Mouse (Mus musculus) limb, embryonic 10.5 days (tissue): ENCODE results near the gene Lipc. TPM values are rescaled to one million over a fixed set of nuclear protein-coding genes. Genes with fewer than 3 reads are reported as not detected.

Experiments
- DNase-seq: peaks from one replicate; pipeline ENCODE4 v3.0.0-alpha.2; 2017; ENCODE audit warnings: low spot score
- H3K27ac ChIP-seq: fragments of 300-500 bp; sonication (generic); 2 replicates; pipeline ENCODE4 v1.5.1; 2016; ENCODE audit warnings: mild to moderate bottlenecking
- H3K27me3 ChIP-seq: fragments of 300-500 bp; sonication (generic); 2 replicates; pipeline ENCODE4 v1.6.1; 2016; ENCODE audit warnings: low read depth, mild to moderate bottlenecking; ENCODE audit not compliant: poor library complexity, severe bottlenecking
- H3K36me3 ChIP-seq: fragments of 300-500 bp; sonication (generic); 2 replicates; pipeline ENCODE4 v1.6.1; 2016; ENCODE audit warnings: mild to moderate bottlenecking, moderate library complexity
- H3K4me1 ChIP-seq: fragments of 300-500 bp; sonication (generic); 2 replicates; pipeline ENCODE4 v1.6.1; 2016
- H3K4me3 ChIP-seq: fragments of 300-500 bp; sonication (generic); 2 replicates; pipeline ENCODE4 v1.5.1; 2016; ENCODE audit warnings: mild to moderate bottlenecking, moderate library complexity
- H3K9me3 ChIP-seq: fragments of 300-500 bp; sonication (generic); replicated peaks from 2 replicates; pipeline ENCODE4 v1.6.1; 2016; ENCODE audit warnings: mild to moderate bottlenecking
- WGBS: fragments of 180-500 bp; shearing (Covaris S2); methylation state at CpG from one replicate; pipeline ENCODE4 v1.1.7; 2016; 5-methylcytosine and 5-hydroxymethylcytosine counted together
- polyA plus RNA-seq: library from polyadenylated mRNA; unstranded; fragments of >200 nt; fragmentation: Nextera tagmentation; extraction: Ambion mirVana; gene quantifications from 2 replicates; pipeline ENCODE4 v1.2.1, GENCODE M21; 2016

Gene Lipc
- polyA plus RNA-seq, 1 experiment from 2014 or later, result not detected

GRCm38 (mm10) chr9:70812551-70812950 lies 139.5 kb downstream of the Lipc start:
- no peak for DNase-seq
- Histone ChIP-seq H3K27me3 (no peaks in the 10 kb centered on the region), H3K4me3 (no peak overlapping the region), H3K27ac (no peak overlapping the region), H3K36me3 (no peaks in the 10 kb centered on the region), H3K9me3 (no peaks in the 10 kb centered on the region), H3K4me1 (peaks cover 26% of the 10 kb centered on the region)
- WGBS, result 92% methylated on average over 12 of the region's 12 CpGs

GRCm38 (mm10) chr9:70807714-70808113 lies 144.3 kb downstream of the Lipc start:
- Histone ChIP-seq H3K27ac (no peak overlapping the region), H3K9me3 (no peaks in the 10 kb centered on the region), H3K4me1 (peaks cover 4% of the 10 kb centered on the region), H3K4me3 (no peak overlapping the region), H3K27me3 (no peaks in the 10 kb centered on the region), H3K36me3 (no peaks in the 10 kb centered on the region)
- no peak for DNase-seq
- 53% methylated on average over 11 of the region's 11 CpGs for WGBS

GRCm38 (mm10) chr9:70806069-70806468 lies 146.0 kb downstream of the Lipc start:
- Histone ChIP-seq H3K36me3 (no peaks in the 10 kb centered on the region), H3K27me3 (no peaks in the 10 kb centered on the region), H3K4me3 (no peak overlapping the region), H3K4me1 (peaks cover 4% of the 10 kb centered on the region), H3K9me3 (no peaks in the 10 kb centered on the region), H3K27ac (no peak overlapping the region)
- WGBS, result 70% methylated on average over 1 of the region's 1 CpGs
- DNase-seq, result no peak

DNA sequence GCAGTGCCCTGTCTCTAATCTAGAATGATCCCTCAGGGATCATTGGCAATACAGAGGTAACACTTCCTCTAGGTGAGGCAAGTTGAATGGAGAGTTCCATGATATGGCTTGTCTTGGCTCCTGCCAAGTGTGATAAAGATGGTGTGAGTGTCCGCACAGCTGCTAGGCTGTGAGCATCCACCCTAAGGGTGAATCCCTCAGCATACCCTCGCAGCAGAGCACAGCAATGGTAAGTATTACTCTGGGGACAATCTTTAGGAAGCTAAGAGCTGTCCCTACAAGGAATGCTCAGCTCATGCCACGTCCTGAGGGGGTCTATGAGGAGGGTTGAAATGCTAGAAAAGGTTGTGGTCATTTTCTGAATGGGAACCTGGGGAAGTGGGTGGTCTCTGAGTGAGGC lies 149.2 kb downstream of the Lipc start:
- no peak for DNase-seq
- 76% methylated on average over 3 of the region's 3 CpGs for WGBS
- Histone ChIP-seq H3K27me3 (no peaks in the 10 kb centered on the region), H3K4me1 (peaks cover 6% of the 10 kb centered on the region), H3K36me3 (no peaks in the 10 kb centered on the region), H3K9me3 (no peaks in the 10 kb centered on the region), H3K4me3 (no peak overlapping the region), H3K27ac (no peak overlapping the region)

DNA sequence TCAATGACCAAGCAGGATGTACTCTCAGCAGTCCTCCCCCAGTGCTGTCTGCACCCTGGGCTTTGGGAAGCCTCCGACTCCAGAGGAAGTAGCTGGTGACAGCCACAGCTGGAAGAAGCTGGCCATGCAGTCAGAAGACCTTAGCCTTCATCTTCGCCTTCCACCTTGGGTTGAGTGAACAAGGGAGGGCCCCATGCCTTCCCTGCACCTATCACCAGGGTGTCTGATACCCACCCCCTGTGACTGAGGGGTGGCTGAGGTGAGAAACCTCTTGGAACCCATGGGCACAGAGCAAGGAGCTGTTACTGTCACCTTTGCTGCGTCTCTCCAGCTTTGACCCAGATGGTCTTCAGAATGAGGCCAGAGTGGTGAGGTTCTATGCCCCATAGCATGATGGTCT lies 150.3 kb downstream of the Lipc start:
- DNase-seq, result no peak
- H3K4me1 ChIP-seq, result 0 out of 2 replicates have a peak, but pooled peaks cover 2% of the 10 kb centered on the region
- H3K36me3 ChIP-seq, result no peaks in the 10 kb centered on the region
- no peaks in the 10 kb centered on the region for H3K9me3 ChIP-seq
- no peak overlapping the region for H3K27ac ChIP-seq
- H3K27me3 ChIP-seq, result no peaks in the 10 kb centered on the region
- 91% methylated on average over 3 of the region's 3 CpGs for WGBS
- no peak overlapping the region for H3K4me3 ChIP-seq

DNA sequence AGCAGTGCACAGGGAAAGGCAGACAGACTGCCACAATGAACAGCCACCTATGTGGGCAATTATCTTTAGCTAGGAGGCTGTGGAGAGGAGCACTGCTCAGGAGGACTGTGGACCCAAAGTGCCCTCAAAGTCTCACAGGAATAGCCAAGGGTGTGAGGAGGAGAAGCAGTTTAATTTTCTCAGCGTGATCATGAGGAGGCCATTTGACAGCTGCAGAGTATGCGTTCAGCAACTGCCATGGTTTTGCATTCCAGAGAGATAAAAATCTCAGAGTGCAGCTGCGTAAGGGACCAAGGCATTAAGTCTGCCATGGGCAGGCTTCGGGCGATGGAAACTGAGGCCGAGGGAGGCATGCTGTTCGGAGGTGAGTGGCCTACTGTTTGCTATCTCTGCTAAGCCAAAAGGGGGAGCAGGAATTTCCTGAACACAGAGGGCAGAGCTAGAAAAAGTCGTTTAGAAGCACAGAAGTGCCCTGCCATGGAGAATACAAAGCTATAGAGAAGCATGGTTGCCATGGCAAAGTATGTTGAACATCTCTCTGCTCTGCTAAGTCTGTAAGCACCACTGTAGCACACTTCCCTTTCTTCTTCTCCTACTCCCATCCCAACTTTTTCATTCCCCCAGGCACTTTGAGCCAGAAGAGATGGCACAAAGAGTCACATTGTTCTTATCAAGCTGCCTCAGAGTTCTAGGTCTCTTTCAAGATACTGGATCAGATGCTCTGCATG lies 151.3 kb downstream of the Lipc start:
- Histone ChIP-seq H3K4me1 (0 out of 2 replicates have a peak, but pooled peaks cover 2% of the 10 kb centered on the region), H3K27me3 (no peaks in the 10 kb centered on the region), H3K27ac (no peak overlapping the region), H3K36me3 (no peaks in the 10 kb centered on the region), H3K9me3 (no peaks in the 10 kb centered on the region), H3K4me3 (no peak overlapping the region)
- 77% methylated on average over 8 of the region's 8 CpGs for WGBS
- no peak for DNase-seq

DNA sequence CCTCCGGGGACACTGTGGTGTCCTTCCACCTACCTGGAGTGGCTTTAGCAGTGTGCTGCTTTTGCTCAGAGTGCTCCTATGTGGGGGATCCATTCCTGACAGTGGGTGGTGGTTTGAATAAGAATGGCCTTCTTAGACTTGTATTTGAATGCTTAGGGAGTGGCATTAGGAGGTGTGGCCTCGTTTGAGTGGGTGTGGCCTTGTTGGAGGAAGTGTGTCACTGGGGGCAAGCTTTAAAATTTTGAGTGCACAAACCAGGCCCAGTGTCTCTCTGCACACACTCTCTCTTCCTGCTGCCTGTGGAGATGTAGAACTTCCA lies 156.6 kb downstream of the Lipc start:
- Histone ChIP-seq H3K36me3 (no peaks in the 10 kb centered on the region), H3K9me3 (no peaks in the 10 kb centered on the region), H3K27me3 (no peaks in the 10 kb centered on the region), H3K4me3 (no peak overlapping the region), H3K27ac (no peak overlapping the region), H3K4me1 (no peaks in the 10 kb centered on the region; the same call in 1 of the 2 replicates)
- no peak for DNase-seq
- 78% methylated on average over 2 of the region's 2 CpGs for WGBS

DNA sequence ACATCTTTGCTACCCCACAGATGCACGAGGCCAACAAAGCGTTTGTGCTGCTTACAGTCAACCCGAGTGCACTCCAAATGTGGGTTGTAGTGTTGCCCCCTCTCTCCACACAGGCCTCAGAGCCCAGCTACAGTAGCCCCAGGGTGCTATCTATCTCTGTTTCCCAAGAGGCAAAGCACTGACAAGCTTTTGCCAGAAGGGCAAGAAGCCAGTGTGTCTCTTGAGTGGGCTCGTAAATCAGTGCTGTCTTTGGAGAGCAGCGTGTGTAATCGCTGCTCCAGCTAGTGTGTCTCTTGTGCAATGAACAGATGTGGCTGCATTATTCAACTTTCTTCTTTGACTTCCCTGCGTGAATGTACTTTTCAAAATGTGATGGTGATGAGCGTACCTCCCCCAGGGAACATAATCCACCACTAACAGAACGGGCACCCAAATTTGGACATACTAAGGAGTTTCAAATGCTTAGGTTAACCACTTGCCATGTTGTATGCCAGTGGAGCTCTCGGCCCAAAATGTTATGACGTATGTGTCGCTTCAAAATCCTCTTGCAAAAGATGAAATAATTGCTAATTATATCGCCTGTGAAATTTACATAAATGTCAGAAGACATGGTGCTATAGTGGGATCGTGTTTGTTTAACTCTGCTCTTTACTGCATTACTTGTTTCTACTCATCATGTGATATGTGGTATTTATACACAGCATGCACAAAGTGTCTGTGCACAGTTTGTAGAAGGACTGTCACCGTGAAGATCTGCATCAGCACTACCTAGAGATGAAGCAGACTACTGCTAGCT lies 157.2 kb downstream of the Lipc start:
- H3K27ac ChIP-seq, result no peak overlapping the region
- no peaks in the 10 kb centered on the region for H3K27me3 ChIP-seq
- H3K9me3 ChIP-seq, result no peaks in the 10 kb centered on the region
- no peaks in the 10 kb centered on the region for H3K36me3 ChIP-seq
- H3K4me3 ChIP-seq, result no peak overlapping the region
- 69% methylated on average over 15 of the region's 15 CpGs for WGBS
- no peak for DNase-seq
- no peaks in the 10 kb centered on the region; the same call in 1 of the 2 replicates for H3K4me1 ChIP-seq

- WGBS, result 89% methylated on average over 4 of the region's 4 CpGs
- H3K36me3 ChIP-seq, result no peaks in the 10 kb centered on the region
- H3K9me3 ChIP-seq, result no peaks in the 10 kb centered on the region
- H3K4me1 ChIP-seq, result no peaks in the 10 kb centered on the region; the same call in 1 of the 2 replicates
- DNase-seq, result no peak
- H3K27me3 ChIP-seq, result no peaks in the 10 kb centered on the region
- no peak overlapping the region for H3K27ac ChIP-seq
- H3K4me3 ChIP-seq, result no peak overlapping the region
Measured at GRCm38 (mm10) chr9:70790621-70791020, 161.4 kb downstream of the Lipc start.

DNA sequence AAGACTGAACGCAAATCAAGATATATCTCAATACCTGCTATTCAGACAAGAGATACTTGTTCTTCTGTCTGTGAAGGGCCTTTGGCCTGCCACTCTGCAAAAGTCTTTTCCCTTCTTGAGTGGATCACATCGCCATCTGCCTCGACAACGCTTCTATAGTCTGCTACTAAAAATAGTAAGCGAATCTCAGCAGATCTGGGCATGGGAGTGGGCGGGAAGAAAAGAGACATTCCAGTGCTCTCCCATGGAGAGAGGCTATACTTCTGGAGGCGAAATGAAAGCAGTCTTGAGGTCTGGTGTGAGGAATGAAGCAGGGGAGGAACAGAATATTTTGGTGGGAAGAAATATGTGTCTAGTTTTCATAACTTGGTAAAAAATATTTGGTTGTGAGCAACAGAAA lies 163.3 kb downstream of the Lipc start:
- no peak for DNase-seq
- no peaks in the 10 kb centered on the region for H3K4me1 ChIP-seq
- no peak overlapping the region for H3K27ac ChIP-seq
- H3K9me3 ChIP-seq, result no peaks in the 10 kb centered on the region
- no peaks in the 10 kb centered on the region for H3K27me3 ChIP-seq
- no peak overlapping the region for H3K4me3 ChIP-seq
- 86% methylated on average over 7 of the region's 7 CpGs for WGBS
- no peaks in the 10 kb centered on the region for H3K36me3 ChIP-seq

GRCm38 (mm10) chr9:70782191-70782590 lies 169.8 kb downstream of the Lipc start:
- WGBS, result 80% methylated on average over 3 of the region's 3 CpGs
- no peak overlapping the region for H3K27ac ChIP-seq

GRCm38 (mm10) chr9:70775517-70775916 lies 176.5 kb downstream of the Lipc start:
- Histone ChIP-seq H3K4me1 (no peaks in the 10 kb centered on the region), H3K4me3 (no peak overlapping the region), H3K27ac (no peak overlapping the region), H3K36me3 (peaks cover 30% of the 10 kb centered on the region), H3K9me3 (no peaks in the 10 kb centered on the region), H3K27me3 (no peaks in the 10 kb centered on the region)
- DNase-seq, result no peak
- 90% methylated on average over 2 of the region's 2 CpGs for WGBS

More at GRCm38 (mm10) chr9:70782191-70782590, 169.8 kb downstream of the Lipc start:
- no peaks in the 10 kb centered on the region for H3K9me3 ChIP-seq
- no peaks in the 10 kb centered on the region for H3K4me1 ChIP-seq
- no peak for DNase-seq
- no peaks in the 10 kb centered on the region for H3K27me3 ChIP-seq
- peaks cover 20% of the 10 kb centered on the region; the same call in 1 of the 2 replicates for H3K36me3 ChIP-seq
- H3K4me3 ChIP-seq, result no peak overlapping the region

DNA sequence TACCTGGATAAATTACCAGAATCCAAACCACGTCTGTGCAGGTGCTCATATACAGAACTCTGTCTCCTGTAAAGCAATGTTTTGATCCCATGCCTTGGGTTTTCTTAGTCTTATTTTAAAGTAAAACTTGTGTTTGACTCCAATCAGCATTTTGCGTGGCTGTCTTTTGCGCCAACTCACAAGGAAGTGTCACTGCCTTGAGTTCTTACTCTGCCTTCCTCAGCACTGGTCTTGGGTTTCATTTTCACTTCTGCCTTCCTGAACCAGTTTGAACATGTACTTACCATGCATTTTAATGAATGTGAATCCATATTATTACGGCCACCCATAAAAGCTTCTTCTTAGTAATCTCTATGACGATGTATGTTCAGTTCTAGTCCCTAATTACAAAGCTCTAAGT lies 191.1 kb downstream of the Lipc start:
- Histone ChIP-seq H3K4me1 (no peaks in the 10 kb centered on the region), H3K27ac (no peak overlapping the region), H3K27me3 (no peaks in the 10 kb centered on the region), H3K4me3 (no peak overlapping the region), H3K9me3 (no peaks in the 10 kb centered on the region), H3K36me3 (peaks cover 58% of the 10 kb centered on the region)
- WGBS, result 93% methylated on average over 5 of the region's 5 CpGs
- DNase-seq, result no peak
